Mouse (Mus musculus) embryonic fibroblast, embryonic 13.5 days (primary cell): ENCODE measurements around the gene Dcps.

Source experiments
- CTCF ChIP-seq: IDR thresholded peaks from 2 replicates; pipeline ENCODE4 v1.5.1; 2011; ENCODE audit warnings: mild to moderate bottlenecking, control low read depth, low read length, moderate library complexity, borderline replicate concordance; ENCODE audit not compliant: insufficient read depth
- POLR2A ChIP-seq: IDR thresholded peaks from 2 replicates; pipeline ENCODE4 v1.6.1; 2011; ENCODE audit warnings: low read depth, mild to moderate bottlenecking, control low read depth, low read length, moderate library complexity

DNA sequence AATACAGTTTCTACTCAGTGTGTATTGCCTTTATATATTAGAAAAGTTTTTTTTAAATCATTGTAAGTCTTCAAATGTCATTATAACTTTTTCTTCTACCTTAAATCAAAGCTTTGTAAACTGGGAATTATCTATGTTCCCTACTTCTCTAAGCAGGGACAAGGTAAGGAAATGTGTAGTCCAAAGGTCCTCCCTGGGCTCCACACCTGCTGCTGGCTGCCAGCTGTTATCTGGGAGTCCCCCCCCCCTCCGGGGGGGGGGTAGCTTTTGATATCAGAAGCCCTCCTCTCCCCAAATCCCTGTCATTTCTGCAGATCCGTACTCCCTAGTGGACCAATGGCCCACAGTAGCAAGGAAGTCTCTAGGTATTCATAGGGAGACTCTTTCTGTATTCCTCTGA is 70.4 kb downstream of the Dcps start:
- TF ChIP-seq POLR2A (no peak), CTCF (no peak)
